Mouse (Mus musculus): Measurements from ENCODE around the gene Tnni3k. TPM values are rescaled to one million over a fixed set of nuclear protein-coding genes. Genes with fewer than 3 reads are reported as not detected.

Gene Tnni3k
- polyA plus RNA-seq, 2 experiments: not detected

DNA sequence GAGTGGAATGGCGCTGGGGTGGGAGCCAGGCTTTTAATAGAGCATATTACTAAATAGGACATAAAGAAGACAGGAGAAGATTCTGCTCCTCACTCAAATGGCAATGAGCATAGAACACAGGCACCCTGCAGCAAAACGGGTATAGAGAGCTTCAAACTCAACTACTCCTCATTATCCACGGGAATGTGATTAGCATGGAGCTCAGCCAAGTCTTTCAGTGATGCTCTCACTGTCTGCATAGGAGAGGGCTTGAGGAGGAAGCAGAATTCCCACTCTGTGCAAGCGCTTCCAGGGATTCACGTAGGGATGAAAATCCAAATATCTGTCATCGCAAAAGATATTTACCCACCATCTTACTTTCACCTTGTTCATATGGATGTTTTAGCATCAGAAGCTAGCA is 141.6 kb downstream of the Tnni3k start:
- no peaks in the 10 kb centered on the region for H3K27me3 ChIP-seq (ENCODE audit: control insufficient read depth, insufficient read depth, low read length)
- no peak overlapping the region for H3K4me2 ChIP-seq (ENCODE audit: low read depth)
- no peaks in the 10 kb centered on the region for H3K9me3 ChIP-seq (ENCODE audit: control insufficient read depth, low read length)
- no peak overlapping the region for H3K9ac ChIP-seq (replicated peaks)
- H3K36me3 ChIP-seq (replicated peaks; ENCODE audit: control insufficient read depth, insufficient read depth, low read depth): no peaks in the 10 kb centered on the region
- no peak overlapping the region for H3K27ac ChIP-seq
- TF ChIP-seq CTCF (IDR thresholded peaks at IDR 0.05; ENCODE audit: low read depth): no peak
- no peak for TF ChIP-seq EP300 (IDR thresholded peaks at IDR 0.05; ENCODE audit: low read depth)
- DNase-seq (ENCODE audit: low read depth in 3 of 3, low spot score in 3 of 3): no peak
- WGBS (ENCODE audit: insufficient replicate concordance): 55% methylated on average over 6 of the region's 6 CpGs
- ATAC-seq (ENCODE audit: insufficient read depth): no peak
- H3K4me1 ChIP-seq (replicated peaks; ENCODE audit: control insufficient read depth in 2 of 2, insufficient read depth in 2 of 2, low read length in 1 of 2): no peaks in the 10 kb centered on the region
- no peak overlapping the region for H3K4me3 ChIP-seq (ENCODE audit: insufficient read depth in 1 of 2, low read depth in 2 of 2, low read length in 2 of 2)

DNA sequence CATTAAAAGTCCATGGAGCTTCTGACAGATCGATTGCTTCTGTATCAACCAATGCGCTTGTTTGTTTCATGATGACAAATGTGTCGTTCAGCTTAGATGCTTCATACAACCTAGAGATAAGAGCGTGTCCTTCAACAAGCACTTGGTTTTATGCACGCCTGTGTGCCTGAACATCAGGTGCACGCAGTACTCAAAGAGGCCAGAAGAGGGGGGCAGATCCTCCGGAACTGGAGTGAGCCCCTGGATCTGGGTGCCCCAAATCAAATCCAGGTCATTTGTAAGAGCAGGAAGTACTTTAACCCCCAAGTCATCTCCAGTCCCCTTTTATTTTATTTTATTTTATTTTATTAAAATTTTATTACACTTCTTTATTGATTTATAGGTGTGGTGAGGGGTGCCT is 158.5 kb downstream of the Tnni3k start:
- H3K9me3 ChIP-seq (ENCODE audit: control insufficient read depth, low read length): no peaks in the 10 kb centered on the region
- H3K9ac ChIP-seq (replicated peaks): no peak overlapping the region
- DNase-seq (ENCODE audit: low read depth in 3 of 3, low spot score in 3 of 3) (no peak), ATAC-seq (ENCODE audit: insufficient read depth) (no peak)
- no peak overlapping the region for H3K4me2 ChIP-seq (ENCODE audit: low read depth)
- H3K36me3 ChIP-seq (replicated peaks; ENCODE audit: control insufficient read depth, insufficient read depth, low read depth): no peaks in the 10 kb centered on the region
- no peaks in the 10 kb centered on the region for H3K27me3 ChIP-seq (ENCODE audit: control insufficient read depth, insufficient read depth, low read length)
- no peaks in the 10 kb centered on the region for H3K4me1 ChIP-seq (replicated peaks; ENCODE audit: control insufficient read depth in 2 of 2, insufficient read depth in 2 of 2, low read length in 1 of 2)
- WGBS (ENCODE audit: insufficient replicate concordance): 42% methylated on average over 7 of the region's 7 CpGs
- TF ChIP-seq EP300 (IDR thresholded peaks at IDR 0.05; ENCODE audit: low read depth) (no peak), CTCF (IDR thresholded peaks at IDR 0.05; ENCODE audit: low read depth) (peak; percentile 54)
- H3K4me3 ChIP-seq (ENCODE audit: insufficient read depth in 1 of 2, low read depth in 2 of 2, low read length in 2 of 2): no peak overlapping the region
- no peak overlapping the region for H3K27ac ChIP-seq

DNA sequence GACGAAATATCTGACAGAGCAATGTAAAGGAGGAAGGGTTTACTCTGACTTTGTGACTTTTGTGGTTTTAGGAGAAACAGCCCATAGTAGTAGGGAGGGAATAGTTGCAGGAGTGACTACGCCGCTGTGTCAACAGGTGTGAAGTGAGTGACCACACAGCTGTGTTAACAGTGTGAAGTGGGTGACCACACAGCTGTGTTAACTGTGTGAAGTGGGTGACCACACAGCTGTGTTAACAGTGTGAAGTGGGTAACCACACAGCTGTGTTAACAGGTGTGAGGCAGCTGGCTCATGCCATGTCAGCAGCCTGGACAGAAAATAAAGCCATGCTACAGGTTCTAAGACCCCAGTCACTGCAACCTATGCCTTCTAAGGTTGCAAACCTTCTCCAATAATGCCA is 162.0 kb downstream of the Tnni3k start:
- no peak overlapping the region for H3K9ac ChIP-seq (replicated peaks)
- H3K4me2 ChIP-seq (ENCODE audit: low read depth): no peak overlapping the region
- no peaks in the 10 kb centered on the region for H3K27me3 ChIP-seq (ENCODE audit: control insufficient read depth, insufficient read depth, low read length)
- H3K9me3 ChIP-seq (ENCODE audit: control insufficient read depth, low read length): no peaks in the 10 kb centered on the region
- ATAC-seq (ENCODE audit: insufficient read depth): no peak
- DNase-seq (ENCODE audit: low read depth in 3 of 3, low spot score in 3 of 3): no peak
- TF ChIP-seq CTCF (IDR thresholded peaks at IDR 0.05; ENCODE audit: low read depth): no peak
- no peaks in the 10 kb centered on the region for H3K36me3 ChIP-seq (replicated peaks; ENCODE audit: control insufficient read depth, insufficient read depth, low read depth)
- 50% methylated on average over 3 of the region's 3 CpGs for WGBS (ENCODE audit: insufficient replicate concordance)
- no peaks in the 10 kb centered on the region for H3K4me1 ChIP-seq (replicated peaks; ENCODE audit: control insufficient read depth in 2 of 2, insufficient read depth in 2 of 2, low read length in 1 of 2)
- no peak overlapping the region for H3K4me3 ChIP-seq (ENCODE audit: insufficient read depth in 1 of 2, low read depth in 2 of 2, low read length in 2 of 2)
- no peak overlapping the region for H3K27ac ChIP-seq

DNA sequence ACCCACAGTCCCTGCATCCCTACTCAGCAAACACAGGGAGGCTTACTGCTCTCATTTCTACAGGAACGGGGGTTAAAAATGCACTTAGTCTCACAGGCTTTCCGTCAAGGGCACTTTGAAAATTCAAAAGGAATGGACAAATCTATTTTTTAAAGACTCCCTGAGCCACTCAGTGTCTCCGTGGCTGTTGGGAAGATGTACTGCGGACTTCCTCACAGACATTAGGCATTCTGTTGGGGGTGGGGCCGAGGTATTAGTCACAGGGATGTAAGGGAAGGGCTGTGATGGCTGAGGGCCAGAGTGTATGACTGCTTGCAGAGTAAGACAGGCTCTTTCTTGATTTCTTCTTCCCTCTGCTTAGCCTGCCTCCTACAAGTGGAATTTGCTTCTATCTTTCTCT is 169.8 kb downstream of the Tnni3k start:
- 15% methylated on average over 5 of the region's 5 CpGs for WGBS (ENCODE audit: insufficient replicate concordance)
- H3K9me3 ChIP-seq (ENCODE audit: control insufficient read depth, low read length): no peaks in the 10 kb centered on the region
- no peak overlapping the region for H3K27ac ChIP-seq
- ATAC-seq (ENCODE audit: insufficient read depth) (peak; percentile 34; the same call in 1 of the 2 replicates), DNase-seq (ENCODE audit: low read depth in 3 of 3, low spot score in 3 of 3) (no peak)
- TF ChIP-seq EP300 (IDR thresholded peaks at IDR 0.05; ENCODE audit: low read depth) (no peak), CTCF (IDR thresholded peaks at IDR 0.05; ENCODE audit: low read depth) (no peak)
- no peak overlapping the region for H3K9ac ChIP-seq (replicated peaks)
- peaks cover 0 to 8% of the 10 kb centered on the region in 2 experiments; a peak in 2 of 4 replicates for H3K4me1 ChIP-seq (replicated peaks; ENCODE audit: control insufficient read depth in 2 of 2, insufficient read depth in 2 of 2, low read length in 1 of 2)
- no peak overlapping the region for H3K4me2 ChIP-seq (ENCODE audit: low read depth)
- H3K4me3 ChIP-seq (ENCODE audit: insufficient read depth in 1 of 2, low read depth in 2 of 2, low read length in 2 of 2): no peak overlapping the region
- no peaks in the 10 kb centered on the region for H3K27me3 ChIP-seq (ENCODE audit: control insufficient read depth, insufficient read depth, low read length)
- H3K36me3 ChIP-seq (replicated peaks; ENCODE audit: control insufficient read depth, insufficient read depth, low read depth): no peaks in the 10 kb centered on the region

DNA sequence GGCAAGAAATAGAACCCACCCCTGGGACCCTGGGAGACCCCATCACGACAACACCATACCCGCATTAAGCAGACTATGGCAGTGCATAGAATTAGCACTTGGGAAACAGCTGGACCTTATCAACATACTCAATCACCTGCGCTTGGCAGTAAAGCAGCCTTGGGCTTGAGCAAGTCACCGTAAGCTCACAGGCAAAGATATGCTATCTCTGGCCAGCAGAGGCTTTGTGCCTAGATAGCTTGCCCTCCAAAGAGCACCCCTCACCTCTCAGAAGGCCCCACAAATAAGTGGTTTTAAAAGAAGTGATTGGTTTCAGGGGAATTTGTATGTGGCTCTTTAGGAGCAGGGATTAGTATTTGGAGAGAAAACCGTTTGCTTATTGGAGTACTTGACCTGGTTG is 170.2 kb downstream of the Tnni3k start:
- Histone ChIP-seq H3K4me3 (ENCODE audit: insufficient read depth in 1 of 2, low read depth in 2 of 2, low read length in 2 of 2) (no peak overlapping the region), H3K4me2 (ENCODE audit: low read depth) (no peak overlapping the region), H3K9ac (replicated peaks) (no peak overlapping the region), H3K27ac (no peak overlapping the region), H3K9me3 (ENCODE audit: control insufficient read depth, low read length) (no peaks in the 10 kb centered on the region), H3K36me3 (replicated peaks; ENCODE audit: control insufficient read depth, insufficient read depth, low read depth) (no peaks in the 10 kb centered on the region), H3K27me3 (ENCODE audit: control insufficient read depth, insufficient read depth, low read length) (no peaks in the 10 kb centered on the region), H3K4me1 (replicated peaks; ENCODE audit: control insufficient read depth in 2 of 2, insufficient read depth in 2 of 2, low read length in 1 of 2) (peaks cover 0 to 8% of the 10 kb centered on the region in 2 experiments; a peak in 2 of 4 replicates)
- DNase-seq (ENCODE audit: low read depth in 3 of 3, low spot score in 3 of 3) (peak in 1 of 3 experiments; percentile 4), ATAC-seq (ENCODE audit: insufficient read depth) (peak; percentile 73)
- WGBS (ENCODE audit: insufficient replicate concordance): 8% methylated on average over 5 of the region's 5 CpGs
- no peak for TF ChIP-seq CTCF (IDR thresholded peaks at IDR 0.05; ENCODE audit: low read depth)
- TF ChIP-seq EP300 (IDR thresholded peaks at IDR 0.05; ENCODE audit: low read depth): no peak

Measured in liver, embryonic 14.5 days (tissue).